In the genomic region with DNA sequence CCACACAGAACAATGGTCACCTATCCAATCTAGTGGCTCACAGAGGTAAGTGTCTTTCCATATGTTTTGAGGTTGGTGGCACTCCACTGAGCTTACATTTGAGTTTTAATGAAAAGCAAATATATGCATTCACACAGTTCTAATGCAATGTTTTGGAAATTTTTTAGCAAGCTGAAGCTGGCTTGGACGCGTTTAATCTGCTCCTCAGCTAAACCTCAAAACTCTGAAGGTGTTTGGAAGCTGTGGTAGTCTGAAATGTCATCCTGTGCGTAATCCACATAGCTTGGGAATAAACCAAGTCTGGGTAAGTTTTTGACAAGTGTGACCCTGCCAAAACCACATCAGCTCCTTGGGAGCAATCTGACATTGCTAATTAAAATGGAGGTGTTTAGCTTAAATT, we compare ENCODE assay signal across 22 mouse cellular contexts.
DNase-seq lines count a peak whose midpoint lies in the region; ATAC-seq lines count a peak whose summit lies in the region.
"Had no signal": no experiment of that assay in that cellular context is flagged by ENCODE, and none has a peak within 500 bp of the region (broad histone marks: within the 10 kb centered on the region; RNA-seq: fewer than 3 reads in every experiment).

No protein-coding gene starts in this region.

- ATAC-seq in forebrain, embryonic 16.5 days, result 0 out of 2 replicates have a peak, but pooled peaks have one; percentile 38
- ATAC-seq in forebrain, embryonic 13.5 days, result no peak
- peak; percentile 87 for ATAC-seq in frontal cortex, adult (ENCODE audit: low TSS enrichment)
- ATAC-seq in kidney, embryonic 16.5 days (ENCODE audit: low FRiP score, low TSS enrichment), result no peak
- ATAC-seq: activated CD4-positive, CD25-positive, alpha-beta regulatory T cell, adult 4 months; CD4-positive, CD25-positive, alpha-beta regulatory T cell, adult 4 months; forebrain, embryonic 15.5 days; Patski had no signal

- no peak overlapping the region for H3K9ac ChIP-seq in forebrain, embryonic 16.5 days (replicated peaks; ENCODE audit: low read depth, low read length)
- H3K9ac ChIP-seq in forebrain, embryonic 13.5 days, result no peak overlapping the region
- no peak overlapping the region for H3K9ac ChIP-seq in kidney, embryonic 16.5 days (replicated peaks; ENCODE audit: low read length)
- H3K9ac ChIP-seq: embryonic facial prominence, embryonic 12.5 days; forebrain, embryonic 15.5 days had no signal

- H3K27me3 ChIP-seq in forebrain, embryonic 16.5 days (replicated peaks; ENCODE audit: control insufficient read depth, insufficient read depth, low read length), result no peaks in the 10 kb centered on the region
- H3K27me3 ChIP-seq in forebrain, embryonic 13.5 days, result no peaks in the 10 kb centered on the region
- no peaks in the 10 kb centered on the region for H3K27me3 ChIP-seq in kidney, embryonic 16.5 days (ENCODE audit: insufficient read depth, low read length)
- H3K27me3 ChIP-seq: embryonic facial prominence, embryonic 12.5 days; forebrain, embryonic 15.5 days; Patski had no signal

- H3K9me3 ChIP-seq in forebrain, embryonic 16.5 days (ENCODE audit: control insufficient read depth, low read length), result no peaks in the 10 kb centered on the region
- H3K9me3 ChIP-seq in forebrain, embryonic 13.5 days (replicated peaks), result 0 out of 2 replicates have a peak, but pooled peaks cover 6% of the 10 kb centered on the region
- H3K9me3 ChIP-seq in kidney, embryonic 16.5 days (ENCODE audit: low read length), result no peaks in the 10 kb centered on the region
- H3K9me3 ChIP-seq: embryonic facial prominence, embryonic 10.5 days; embryonic facial prominence, embryonic 12.5 days; forebrain, embryonic 15.5 days had no signal

- 75% methylated on average over 3 of the region's 3 CpGs for whole genome bisulfite sequencing in forebrain, embryonic 16.5 days
- 91% methylated on average over 3 of the region's 3 CpGs for WGBS in forebrain, embryonic 13.5 days
- WGBS in kidney, embryonic 16.5 days, result 92% methylated on average over 3 of the region's 3 CpGs

- no peak overlapping the region for H3K4me2 ChIP-seq in forebrain, embryonic 16.5 days (ENCODE audit: low read length)
- H3K4me2 ChIP-seq in forebrain, embryonic 13.5 days, result no peak overlapping the region
- H3K4me2 ChIP-seq in kidney, embryonic 16.5 days (replicated peaks; ENCODE audit: low read depth, low read length), result no peak overlapping the region
- H3K4me2 ChIP-seq: embryonic facial prominence, embryonic 12.5 days; forebrain, embryonic 15.5 days had no signal

- H3K4me1 ChIP-seq in forebrain, embryonic 16.5 days (replicated peaks; ENCODE audit: control insufficient read depth, insufficient read depth, low read length), result no peaks in the 10 kb centered on the region
- H3K4me1 ChIP-seq in forebrain, embryonic 13.5 days, result no peaks in the 10 kb centered on the region
- no peaks in the 10 kb centered on the region for H3K4me1 ChIP-seq in kidney, embryonic 16.5 days (ENCODE audit: insufficient read depth, low read length)
- H3K4me1 ChIP-seq: embryonic facial prominence, embryonic 10.5 days; embryonic facial prominence, embryonic 12.5 days; forebrain, embryonic 15.5 days had no signal

- no peak for DNase-seq in frontal cortex, postnatal 10 days (ENCODE audit: low spot score in 2 of 2)
- DNase-seq in telencephalon, adult 2 months (ENCODE audit: low read depth, low spot score), result peak; percentile 40
- DNase-seq: adrenal gland, adult 8-10 months; adrenal gland, postnatal 14 days; adrenal gland, postnatal 36 days; B cell, adult 2 months; cerebellum, adult 11-12 months; cerebellum, adult 2 months; cerebellum, adult 9-10 months; cerebellum, postnatal 10 days; cerebellum, postnatal 25 days had no signal

- H3K27ac ChIP-seq in forebrain, embryonic 16.5 days (ENCODE audit: low read length), result no peak overlapping the region
- no peak overlapping the region for H3K27ac ChIP-seq in forebrain, embryonic 13.5 days
- H3K27ac ChIP-seq in kidney, embryonic 16.5 days (ENCODE audit: low read length), result no peak overlapping the region
- H3K27ac ChIP-seq: embryonic facial prominence, embryonic 10.5 days; embryonic facial prominence, embryonic 12.5 days; forebrain, embryonic 15.5 days had no signal

- no peaks in the 10 kb centered on the region for H3K36me3 ChIP-seq in forebrain, embryonic 16.5 days (ENCODE audit: control insufficient read depth, insufficient read depth)
- no peaks in the 10 kb centered on the region for H3K36me3 ChIP-seq in forebrain, embryonic 13.5 days (ENCODE audit: poor library complexity, severe bottlenecking)
- no peaks in the 10 kb centered on the region for H3K36me3 ChIP-seq in kidney, embryonic 16.5 days (ENCODE audit: insufficient read depth, low read length)
- H3K36me3 ChIP-seq: embryonic facial prominence, embryonic 10.5 days; embryonic facial prominence, embryonic 12.5 days; forebrain, embryonic 15.5 days; G1E had no signal

- H3K4me3 ChIP-seq in forebrain, embryonic 16.5 days (replicated peaks; ENCODE audit: low read length), result no peak overlapping the region
- H3K4me3 ChIP-seq in forebrain, embryonic 13.5 days, result no peak overlapping the region
- no peak overlapping the region for H3K4me3 ChIP-seq in kidney, embryonic 16.5 days (ENCODE audit: low read length)
- H3K4me3 ChIP-seq: embryonic facial prominence, embryonic 10.5 days; embryonic facial prominence, embryonic 12.5 days; forebrain, embryonic 15.5 days had no signal

Comparison
In these comparisons a context has a peak if more than half of its experiments do, and no peak if none do; other contexts are left out.
1. ATAC-seq: peak in forebrain, embryonic 16.5 days (single experiment) and frontal cortex, adult (single experiment); none in forebrain, embryonic 13.5 days (single experiment) and kidney, embryonic 16.5 days (single experiment).